Mouse (Mus musculus) heart, embryonic 14.5 days (tissue): ENCODE results near the gene Parg. TPM values are rescaled to one million over a fixed set of nuclear protein-coding genes. Genes with fewer than 3 reads are reported as not detected.

ENCODE experiments used
- ATAC-seq: fragments of 200-750 bp; cut with Nextera tagmentation; 2 replicates; pipeline ENCODE4 v1.8.0; 2017; ENCODE audit warnings: low read depth, moderate TSS enrichment; ENCODE audit not compliant: insufficient number of reproducible peaks, insufficient read depth, low FRiP score
- H3K27ac ChIP-seq, 2 experiments: fragments of 200-500 bp in 1 of 2; fragments of 300-500 bp in 1 of 2; sonication (generic) in 1 of 2; replicated peaks in 1 of 2; 2 replicates each; pipeline ENCODE4 v1.5.1; 2012 to 2014; ENCODE audit warnings: low read depth in 2 of 2, low read length in 2 of 2, control low read depth in 1 of 2, mild to moderate bottlenecking in 1 of 2, mixed read lengths in 1 of 2; ENCODE audit not compliant: control insufficient read depth in 1 of 2, insufficient read depth in 1 of 2
- H3K27me3 ChIP-seq: fragments of 300-500 bp; sonication (generic); 2 replicates; pipeline ENCODE4 v1.6.1; 2014; ENCODE audit warnings: mild to moderate bottlenecking, low read length, control low read depth; ENCODE audit not compliant: control insufficient read depth, insufficient read depth
- H3K36me3 ChIP-seq: fragments of 300-500 bp; sonication (generic); 2 replicates; pipeline ENCODE4 v1.6.1; 2014; ENCODE audit warnings: mild to moderate bottlenecking, control low read depth, low read length, mixed read lengths; ENCODE audit not compliant: control insufficient read depth, insufficient read depth
- H3K4me1 ChIP-seq, 2 experiments: fragments of 200-500 bp in 1 of 2; fragments of 300-500 bp in 1 of 2; sonication (generic) in 1 of 2; 2 replicates each; pipeline ENCODE4 v1.6.1; 2012 to 2014; ENCODE audit warnings: low read length in 2 of 2, control low read depth in 1 of 2, mixed read lengths in 1 of 2; ENCODE audit not compliant: control insufficient read depth in 2 of 2, insufficient read depth in 2 of 2
- H3K4me2 ChIP-seq: fragments of 300-500 bp; sonication (generic); 2 replicates; pipeline ENCODE4 v1.6.1; 2014; ENCODE audit warnings: mild to moderate bottlenecking, low read length
- H3K4me3 ChIP-seq, 2 experiments: fragments of 200-500 bp in 1 of 2; fragments of 300-500 bp in 1 of 2; sonication (generic) in 1 of 2; 2 replicates each; pipeline ENCODE4 v1.5.1; 2012 to 2014; ENCODE audit warnings: low read length in 2 of 2, mild to moderate bottlenecking in 2 of 2, control low read depth in 1 of 2, low read depth in 1 of 2, moderate library complexity in 1 of 2; ENCODE audit not compliant: control insufficient read depth in 1 of 2, insufficient read depth in 1 of 2
- H3K9ac ChIP-seq: fragments of 300-500 bp; sonication (generic); 2 replicates; pipeline ENCODE4 v1.6.1; 2014; ENCODE audit warnings: mild to moderate bottlenecking, low read length
- H3K9me3 ChIP-seq: fragments of 300-500 bp; sonication (generic); 2 replicates; pipeline ENCODE4 v1.6.1; 2016; ENCODE audit warnings: low read length, control low read depth; ENCODE audit not compliant: control insufficient read depth
- WGBS: fragments of 180-500 bp; shearing (Covaris S2); extraction: QIAGEN DNeasy Blood & Tissue Kit; methylation state at CpG from one replicate; pipeline ENCODE4 v1.1.7; 2014; 5-methylcytosine and 5-hydroxymethylcytosine counted together
- polyA plus RNA-seq: library from polyadenylated mRNA; unstranded; fragments of >200 nt; fragmentation: Nextera tagmentation; extraction: Ambion mirVana; gene quantifications from 2 replicates; pipeline ENCODE4 v1.2.1, GENCODE M21; 2014

Gene Parg
- polyA plus RNA-seq, 1 experiment from 2014 or later = 30.2 TPM

GRCm38 (mm10) chr14:32161090-32161885, 40.5 kb upstream of the Parg start:
- 81% methylated on average over 12 of the region's 12 CpGs for WGBS
- Histone ChIP-seq H3K9me3 (no peaks in the 10 kb centered on the region), H3K36me3 (no peaks in the 10 kb centered on the region), H3K27ac (no peak overlapping the region), H3K4me1 (peaks cover 9 to 27% of the 10 kb centered on the region in 2 experiments), H3K27me3 (no peaks in the 10 kb centered on the region), H3K9ac (peak overlapping the region; percentile 97), H3K4me2 (peak overlapping the region; percentile 89), H3K4me3 (peak overlapping the region in 1 of 2 experiments; percentile 94; a peak in 1 of 4 replicates)
- ATAC-seq = no peak

DNA sequence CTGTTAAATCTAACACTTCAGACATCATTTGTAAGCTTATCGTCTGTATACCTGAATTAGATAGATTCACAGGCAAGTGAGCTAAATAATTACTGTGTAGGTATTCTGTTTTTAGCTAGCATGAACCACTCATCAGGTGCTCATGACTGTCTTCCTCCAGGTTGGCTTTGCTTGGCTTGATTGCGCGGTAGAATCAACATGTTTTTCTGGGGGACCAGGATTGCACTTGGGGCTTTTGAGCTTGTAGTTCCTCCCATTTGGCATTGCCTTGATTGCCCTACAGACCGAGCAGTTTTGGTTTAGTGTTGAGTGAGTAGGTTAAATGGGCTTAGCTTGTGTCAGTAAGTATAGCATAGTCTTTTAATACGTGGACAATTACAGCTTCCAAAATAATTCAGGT, 39.5 kb upstream of the Parg start:
- H3K4me1 ChIP-seq = peaks cover 9 to 31% of the 10 kb centered on the region in 2 experiments
- no peaks in the 10 kb centered on the region for H3K27me3 ChIP-seq
- no peak overlapping the region for H3K4me3 ChIP-seq
- WGBS = 93% methylated on average over 5 of the region's 5 CpGs
- no peaks in the 10 kb centered on the region for H3K9me3 ChIP-seq
- no peak for ATAC-seq
- H3K36me3 ChIP-seq = no peaks in the 10 kb centered on the region
- no peak overlapping the region for H3K27ac ChIP-seq
- no peak overlapping the region for H3K4me2 ChIP-seq
- H3K9ac ChIP-seq = no peak overlapping the region

DNA sequence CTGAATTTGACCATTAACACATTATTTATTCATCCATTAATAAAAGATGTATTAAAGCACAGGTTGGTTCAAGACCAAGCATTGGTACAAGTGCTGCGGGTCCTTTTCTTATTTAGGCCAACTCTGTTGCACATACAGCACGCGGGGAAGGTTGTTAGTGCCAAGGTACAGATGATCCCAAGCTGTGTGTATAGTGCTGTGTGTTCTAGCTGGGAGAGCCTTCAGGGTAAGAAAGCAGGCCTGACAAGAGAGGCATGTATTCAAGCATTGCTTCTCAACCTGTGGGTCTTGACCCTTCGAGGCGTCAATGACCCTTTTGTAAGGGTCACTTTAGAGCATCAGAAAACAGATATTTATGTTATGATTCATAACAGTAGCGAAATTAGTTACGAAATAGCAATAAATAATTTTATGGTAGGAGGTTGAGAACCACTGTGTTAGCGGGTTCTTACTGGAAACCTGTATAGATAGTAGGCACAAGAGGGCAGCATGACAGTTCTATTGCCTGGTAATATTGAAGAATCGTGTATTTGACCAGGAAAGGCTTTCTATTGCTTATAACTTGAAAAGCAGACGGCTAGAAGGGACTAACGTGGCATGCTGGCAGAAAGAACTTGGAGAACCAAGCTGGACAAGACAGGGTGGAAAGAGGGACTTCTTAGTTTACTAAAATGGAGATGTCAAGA, 38.4 kb upstream of the Parg start:
- peaks cover 9 to 36% of the 10 kb centered on the region in 2 experiments for H3K4me1 ChIP-seq
- no peak overlapping the region for H3K4me2 ChIP-seq
- H3K27me3 ChIP-seq = no peaks in the 10 kb centered on the region
- H3K4me3 ChIP-seq = no peak overlapping the region
- no peaks in the 10 kb centered on the region for H3K9me3 ChIP-seq
- no peaks in the 10 kb centered on the region for H3K36me3 ChIP-seq
- H3K9ac ChIP-seq = no peak overlapping the region
- H3K27ac ChIP-seq = no peak overlapping the region
- 92% methylated on average over 11 of the region's 11 CpGs for WGBS
- no peak for ATAC-seq

GRCm38 (mm10) chr14:32164173-32165051, 37.3 kb upstream of the Parg start:
- peaks cover 6 to 33% of the 10 kb centered on the region in 2 experiments for H3K4me1 ChIP-seq
- peak overlapping the region in 1 of 2 experiments; percentile 87; a peak in 2 of 4 replicates for H3K27ac ChIP-seq
- no peak overlapping the region for H3K9ac ChIP-seq
- H3K4me3 ChIP-seq = peak overlapping the region in 1 of 2 experiments; percentile 62; a peak in 1 of 4 replicates
- 75% methylated on average over 8 of the region's 8 CpGs for WGBS
- H3K4me2 ChIP-seq = peak overlapping the region; percentile 95
- no peak for ATAC-seq
- H3K36me3 ChIP-seq = no peaks in the 10 kb centered on the region
- no peaks in the 10 kb centered on the region for H3K27me3 ChIP-seq
- H3K9me3 ChIP-seq = no peaks in the 10 kb centered on the region

DNA sequence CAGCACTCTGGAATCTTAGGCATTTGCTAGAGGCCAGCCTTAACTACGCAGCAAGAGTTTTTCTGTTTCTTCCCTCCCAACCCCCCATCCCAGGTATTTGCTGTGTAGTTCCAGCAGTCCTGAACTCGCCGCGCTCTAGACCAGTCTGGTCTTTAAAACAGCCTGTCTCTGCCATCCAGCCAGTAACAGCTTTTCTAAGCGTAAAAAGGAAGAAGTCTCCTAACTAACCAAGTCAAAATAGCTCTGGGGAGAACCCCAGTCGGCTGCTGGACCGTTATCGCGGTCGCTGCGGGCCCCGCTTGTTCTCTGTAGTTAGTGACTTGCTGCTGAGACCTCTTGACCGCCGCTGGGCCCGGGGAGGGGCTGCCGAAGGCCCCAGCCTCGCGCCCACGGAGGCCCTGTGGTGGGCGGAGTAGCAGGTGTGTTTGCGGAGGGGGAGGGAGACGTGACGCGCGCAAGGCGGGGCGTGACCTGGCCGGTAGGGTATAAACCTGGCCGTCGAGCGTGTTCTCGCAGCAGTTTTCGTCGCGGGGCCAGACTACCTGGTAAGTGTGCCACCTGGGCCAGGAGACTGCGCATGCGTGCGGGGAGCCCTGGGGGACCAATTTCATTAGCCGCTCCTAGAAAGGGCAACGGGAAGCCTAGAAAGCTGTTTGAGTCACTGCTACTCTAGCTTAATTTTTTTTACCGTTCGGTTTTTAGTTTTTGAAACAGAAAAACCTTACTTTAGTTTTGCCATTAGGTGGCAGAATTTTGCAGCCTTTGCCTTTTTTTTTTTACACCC, 36.3 kb upstream of the Parg start:
- H3K27me3 ChIP-seq = no peaks in the 10 kb centered on the region
- H3K4me3 ChIP-seq = peak overlapping the region; percentile 62 to 75
- H3K4me1 ChIP-seq = peaks cover 5 to 31% of the 10 kb centered on the region in 2 experiments
- peak overlapping the region; percentile 84 to 87 for H3K27ac ChIP-seq
- peak; percentile 70; the same call in 1 of the 2 replicates for ATAC-seq
- under 1% methylated on average over 33 of the region's 42 CpGs for WGBS
- peak overlapping the region; percentile 95 for H3K4me2 ChIP-seq
- peak overlapping the region; percentile 74 for H3K9ac ChIP-seq
- H3K9me3 ChIP-seq = no peaks in the 10 kb centered on the region
- H3K36me3 ChIP-seq = peaks cover 1% of the 10 kb centered on the region

GRCm38 (mm10) chr14:32166062-32166441, 35.7 kb upstream of the Parg start:
- peaks cover 3 to 25% of the 10 kb centered on the region in 2 experiments; a peak in 3 of 4 replicates for H3K4me1 ChIP-seq
- H3K27ac ChIP-seq = no peak overlapping the region
- H3K36me3 ChIP-seq = peaks cover 7% of the 10 kb centered on the region
- ATAC-seq = no peak
- no peaks in the 10 kb centered on the region for H3K9me3 ChIP-seq
- peak overlapping the region; percentile 95 for H3K4me2 ChIP-seq
- no peaks in the 10 kb centered on the region for H3K27me3 ChIP-seq
- H3K4me3 ChIP-seq = peak overlapping the region in 1 of 2 experiments; percentile 62; a peak in 2 of 4 replicates
- 66% methylated on average over 2 of the region's 2 CpGs for WGBS
- H3K9ac ChIP-seq = peak overlapping the region; percentile 74
